Mouse (Mus musculus): Measurements from ENCODE around the gene Syk.

Syk gene

GRCm38 (mm10) chr13:52651383-52652252 is 68.6 kb downstream of the Syk start:
- no peak for DNase-seq (ENCODE audit: low spot score)

- DNase-seq (ENCODE audit: low spot score) = no peak
Measured at GRCm38 (mm10) chr13:52652253-52652628, 69.3 kb downstream of the Syk start.

- DNase-seq (ENCODE audit: low spot score) = no peak
Measured at GRCm38 (mm10) chr13:52654081-52654829, 71.3 kb downstream of the Syk start.

- no peak for DNase-seq (ENCODE audit: low spot score)
Measured at GRCm38 (mm10) chr13:52654830-52655308, 71.9 kb downstream of the Syk start.

GRCm38 (mm10) chr13:52657966-52658365 is 75.0 kb downstream of the Syk start:
- DNase-seq (ENCODE audit: low spot score) = no peak

- no peak for DNase-seq (ENCODE audit: low spot score)
Measured at GRCm38 (mm10) chr13:52658477-52658876, 75.5 kb downstream of the Syk start.

- no peak for DNase-seq (ENCODE audit: low spot score)
Measured at GRCm38 (mm10) chr13:52659171-52659665, 76.2 kb downstream of the Syk start.

GRCm38 (mm10) chr13:52669889-52670288 is 86.9 kb downstream of the Syk start:
- no peak for DNase-seq (ENCODE audit: low spot score)

- no peak for DNase-seq (ENCODE audit: low spot score)
Measured at GRCm38 (mm10) chr13:52673272-52673671, 90.3 kb downstream of the Syk start.

GRCm38 (mm10) chr13:52673856-52674255 is 90.9 kb downstream of the Syk start:
- DNase-seq (ENCODE audit: low spot score) = no peak

GRCm38 (mm10) chr13:52674839-52675238 is 91.9 kb downstream of the Syk start:
- DNase-seq (ENCODE audit: low spot score) = no peak

GRCm38 (mm10) chr13:52675526-52676294 is 92.7 kb downstream of the Syk start:
- DNase-seq (ENCODE audit: low spot score) = no peak

GRCm38 (mm10) chr13:52676671-52677445 is 93.9 kb downstream of the Syk start:
- no peak for DNase-seq (ENCODE audit: low spot score)

GRCm38 (mm10) chr13:52679906-52680305 is 96.9 kb downstream of the Syk start:
- no peak for DNase-seq (ENCODE audit: low spot score)

GRCm38 (mm10) chr13:52682107-52682506 is 99.1 kb downstream of the Syk start:
- no peak for DNase-seq (ENCODE audit: low spot score)

GRCm38 (mm10) chr13:52690425-52690824 is 107.5 kb downstream of the Syk start:
- DNase-seq (ENCODE audit: low spot score) = no peak

GRCm38 (mm10) chr13:52692311-52692710 is 109.3 kb downstream of the Syk start:
- no peak for DNase-seq (ENCODE audit: low spot score)

- DNase-seq (ENCODE audit: low spot score) = no peak
Measured at GRCm38 (mm10) chr13:52694857-52695256, 111.9 kb downstream of the Syk start.

All from urinary bladder, postnatal 10 days (tissue).